Mouse (Mus musculus) cerebellum, postnatal 14 days (tissue): ENCODE measurements around the gene Zscan4-ps1.
"Not testable (repeated sequence)": the region's sequence is repeated elsewhere in the genome, so short reads cannot be mapped to it uniquely, and the experiment has no call there.

Experiments used
- DNase-seq, 2 experiments: peaks; one replicate each; pipeline ENCODE4 v3.0.0; 2021; ENCODE audit warnings: mixed read lengths in 2 of 2

The Zscan4-ps1 gene

GRCm38 (mm10) chr7:11069591-11069990 is at the start of gene Zscan4-ps1:
Gene Zscan4-ps1, minus strand, starts transcription at chr7:11069691.
- not testable (repeated sequence) for DNase-seq
